Mouse (Mus musculus) liver (tissue): ENCODE data around the gene Tmbim1.

ENCODE experiments used
- DNase-seq: peaks from one replicate; pipeline ENCODE4 v3.0.0-alpha.2; 2020; ENCODE audit warnings: mixed read lengths

Gene Tmbim1

GRCm38 (mm10) chr1:74277883-74278537, 27.4 kb downstream of the Tmbim1 start:
- DNase-seq: no peak

GRCm38 (mm10) chr1:74277041-74277440, 28.4 kb downstream of the Tmbim1 start:
- DNase-seq: no peak

GRCm38 (mm10) chr1:74275015-74275414, 30.4 kb downstream of the Tmbim1 start:
- DNase-seq: no peak

- DNase-seq: no peak
These were observed 33.8 kb downstream of the Tmbim1 start for GRCm38 (mm10) chr1:74271659-74272058.

GRCm38 (mm10) chr1:74268750-74269149, 36.7 kb downstream of the Tmbim1 start:
- DNase-seq: no peak

- no peak for DNase-seq
These were observed 42.9 kb downstream of the Tmbim1 start for GRCm38 (mm10) chr1:74262510-74262909.

- DNase-seq: no peak
These were observed 48.6 kb downstream of the Tmbim1 start for GRCm38 (mm10) chr1:74256782-74257181.

- DNase-seq: no peak
These were observed 49.6 kb downstream of the Tmbim1 start for GRCm38 (mm10) chr1:74255704-74256345.

GRCm38 (mm10) chr1:74250096-74250495, 55.3 kb downstream of the Tmbim1 start:
- DNase-seq: no peak

- DNase-seq: no peak
These were observed 56.0 kb downstream of the Tmbim1 start for GRCm38 (mm10) chr1:74249331-74249980.

GRCm38 (mm10) chr1:74248799-74249198, 56.6 kb downstream of the Tmbim1 start:
- peak; percentile 33 for DNase-seq

GRCm38 (mm10) chr1:74245525-74245924, 59.9 kb downstream of the Tmbim1 start:
- DNase-seq: no peak

GRCm38 (mm10) chr1:74240832-74241231, 64.6 kb downstream of the Tmbim1 start:
- DNase-seq: no peak

- peak; percentile 24 for DNase-seq
These were observed 65.1 kb downstream of the Tmbim1 start for GRCm38 (mm10) chr1:74240311-74240710.

GRCm38 (mm10) chr1:74239618-74240017, 65.8 kb downstream of the Tmbim1 start:
- DNase-seq: peak; percentile 18

GRCm38 (mm10) chr1:74239162-74239561, 66.3 kb downstream of the Tmbim1 start:
- peak; percentile 72 for DNase-seq
